Mouse (Mus musculus) fat pad, adult 2 months (tissue): ENCODE measurements around the gene Myh7b.
"Not testable (repeated sequence)": the region's sequence is repeated elsewhere in the genome, so short reads cannot be mapped to it uniquely, and the experiment has no call there.

ENCODE experiments used
- DNase-seq: peaks from one replicate; pipeline ENCODE4 v3.0.0-alpha.2; 2011; ENCODE audit warnings: low read depth, low spot score; ENCODE audit errors: extremely low read depth

Gene Myh7b

DNA sequence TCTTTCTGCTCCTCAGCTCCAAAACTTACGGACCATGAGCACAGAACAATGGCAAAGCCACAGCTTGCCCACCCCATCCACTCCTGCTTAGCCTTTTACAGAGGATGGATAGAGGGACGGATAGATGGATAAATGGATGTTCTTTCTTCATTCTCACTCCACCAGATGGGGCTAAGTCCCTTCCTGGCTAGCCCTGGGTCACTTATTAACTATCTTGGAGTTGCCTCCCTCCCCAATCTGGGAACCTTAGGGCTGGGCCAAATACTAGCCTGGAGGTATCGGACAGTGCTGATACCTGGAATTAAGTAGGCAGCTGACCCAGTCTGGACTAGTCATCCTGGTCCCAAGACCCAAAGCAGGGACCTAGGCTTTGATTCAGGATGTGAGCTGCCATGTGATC is 7.3 kb upstream of the Myh7b start:
- no peak for DNase-seq

DNA sequence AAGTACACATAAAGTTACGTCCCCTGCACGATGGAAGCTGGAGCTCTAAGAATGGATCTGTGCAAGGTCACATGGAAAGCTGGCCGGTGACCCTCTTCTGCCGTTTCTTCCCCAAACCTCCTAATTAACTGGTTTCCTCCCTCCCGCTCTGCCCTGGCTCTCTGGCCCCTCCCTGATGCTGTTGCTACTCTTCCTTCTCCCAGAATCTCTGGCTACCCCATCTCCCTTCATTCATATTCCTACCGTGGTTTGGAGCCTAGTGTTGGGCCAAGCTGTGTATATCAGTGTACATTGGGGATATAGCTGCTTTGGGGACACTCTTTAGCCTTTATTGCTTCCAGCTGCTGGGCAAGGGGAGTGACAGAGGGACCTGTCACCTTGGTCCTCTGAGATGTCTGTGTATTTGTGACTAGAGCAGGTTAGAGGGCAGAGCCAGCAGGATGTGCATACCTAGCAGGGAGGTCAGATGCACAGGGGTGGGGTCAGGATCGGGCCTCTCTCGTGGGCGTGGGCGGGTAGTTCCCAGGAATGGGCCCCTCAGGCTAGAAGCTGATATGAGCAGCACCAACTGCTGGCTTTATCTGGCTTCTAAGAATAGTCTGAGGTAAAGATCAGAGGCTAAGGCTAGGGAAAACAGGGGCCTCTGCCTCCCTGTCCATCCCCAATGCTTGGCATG is 6.3 kb upstream of the Myh7b start:
- no peak for DNase-seq

- DNase-seq = not testable (repeated sequence)
Measured at GRCm38 (mm10) chr2:155605236-155605589, 5.8 kb upstream of the Myh7b start.

GRCm38 (mm10) chr2:155606360-155606759 is 4.7 kb upstream of the Myh7b start:
- DNase-seq = no peak

DNA sequence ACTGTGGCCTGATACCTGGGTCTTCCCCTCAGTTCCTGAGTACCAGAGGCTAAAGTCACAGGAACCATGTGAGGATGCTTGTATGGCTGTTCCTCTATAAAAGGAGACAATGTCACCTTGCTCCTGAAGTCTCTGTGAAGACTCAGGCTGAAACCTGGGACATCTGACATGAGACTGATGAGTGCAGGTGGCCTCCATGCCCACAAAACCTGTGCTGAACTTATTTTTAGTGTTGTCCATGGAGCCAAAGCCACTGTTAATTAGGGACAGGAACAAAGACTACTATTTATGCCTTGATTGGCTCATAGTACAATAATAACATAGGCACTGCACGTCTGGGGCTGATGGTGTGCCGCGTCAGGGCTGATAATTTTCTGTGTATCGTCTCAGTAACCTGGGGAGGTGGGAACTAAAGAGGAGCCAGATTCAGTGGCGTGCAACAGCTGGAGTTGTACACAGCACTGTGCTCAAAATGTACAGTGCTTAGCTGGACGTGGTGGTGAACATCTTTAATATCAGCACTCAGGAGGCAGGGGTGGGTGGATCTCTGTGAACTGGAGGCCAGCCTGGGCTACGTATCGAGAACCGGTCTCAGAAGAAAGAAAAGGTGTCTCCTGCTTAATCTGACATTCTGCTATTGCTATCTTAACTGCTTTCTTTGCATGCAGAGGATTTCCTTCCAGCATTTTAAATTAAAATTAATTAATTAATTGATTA is 980 bp downstream of the Myh7b start:
- DNase-seq = no peak

DNA sequence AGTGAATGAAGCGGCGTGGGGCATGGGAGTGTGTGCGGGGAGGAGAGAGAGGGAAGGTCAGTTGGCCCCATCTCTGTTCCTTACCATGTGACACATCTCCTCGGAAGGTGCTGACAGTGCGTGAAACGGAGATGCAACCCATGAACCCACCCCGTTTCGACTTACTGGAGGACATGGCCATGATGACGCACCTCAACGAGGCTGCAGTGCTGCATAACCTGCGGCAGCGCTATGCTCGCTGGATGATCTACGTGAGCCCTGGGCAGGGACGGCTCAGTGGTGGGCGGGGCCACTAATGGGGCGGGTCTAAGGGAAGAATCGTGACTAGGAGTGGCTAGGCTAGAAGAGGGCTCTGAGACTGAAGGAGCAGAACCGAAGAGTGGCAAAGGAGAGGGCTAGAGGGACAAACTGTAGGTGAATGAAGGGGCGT is 2.3 kb downstream of the Myh7b start:
- no peak for DNase-seq

GRCm38 (mm10) chr2:155613953-155614352 is 2.9 kb downstream of the Myh7b start:
- DNase-seq = no peak

GRCm38 (mm10) chr2:155616971-155617370 is 6.0 kb downstream of the Myh7b start:
- DNase-seq = no peak

GRCm38 (mm10) chr2:155619817-155620216 is 8.8 kb downstream of the Myh7b start:
- DNase-seq = no peak

DNA sequence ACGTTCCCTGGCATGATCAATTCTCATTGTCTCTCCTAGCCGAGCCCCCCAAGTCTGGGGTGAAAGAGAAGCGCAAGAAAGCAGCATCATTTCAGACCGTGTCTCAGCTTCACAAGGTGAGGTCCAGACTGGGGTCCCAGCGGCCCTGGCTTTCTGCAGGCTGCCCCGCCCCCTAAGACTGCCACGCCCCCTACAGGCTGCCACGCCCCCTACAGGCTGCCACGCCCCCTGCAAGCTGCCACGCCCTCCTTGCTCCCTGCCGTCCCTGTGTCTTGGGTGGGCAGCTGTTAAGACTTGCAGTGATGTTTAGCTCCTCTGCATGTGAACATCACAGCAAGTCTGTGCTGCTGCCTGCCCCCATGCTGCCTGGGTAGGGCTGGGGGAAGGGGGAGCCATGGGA is 11.6 kb downstream of the Myh7b start:
- no peak for DNase-seq

DNA sequence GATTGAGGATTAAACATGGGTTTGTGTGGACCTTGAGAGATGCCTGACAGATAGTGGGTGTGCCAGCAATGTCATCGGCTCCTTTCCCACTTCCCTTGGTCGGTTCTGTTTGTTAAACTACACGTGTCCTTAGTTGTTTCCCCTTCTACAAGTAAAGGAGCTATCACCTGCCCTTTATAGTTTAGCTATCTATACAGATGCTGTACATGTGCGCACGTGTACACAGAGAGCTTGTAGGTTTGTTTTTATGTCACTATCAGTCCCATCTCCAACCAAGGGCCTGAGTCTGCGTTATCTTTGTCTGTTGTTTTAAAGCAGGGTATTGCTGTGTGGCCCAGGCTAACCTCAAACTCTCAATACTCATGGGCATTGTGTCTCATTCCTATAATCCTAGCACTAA is 13.0 kb downstream of the Myh7b start:
- DNase-seq = no peak

DNA sequence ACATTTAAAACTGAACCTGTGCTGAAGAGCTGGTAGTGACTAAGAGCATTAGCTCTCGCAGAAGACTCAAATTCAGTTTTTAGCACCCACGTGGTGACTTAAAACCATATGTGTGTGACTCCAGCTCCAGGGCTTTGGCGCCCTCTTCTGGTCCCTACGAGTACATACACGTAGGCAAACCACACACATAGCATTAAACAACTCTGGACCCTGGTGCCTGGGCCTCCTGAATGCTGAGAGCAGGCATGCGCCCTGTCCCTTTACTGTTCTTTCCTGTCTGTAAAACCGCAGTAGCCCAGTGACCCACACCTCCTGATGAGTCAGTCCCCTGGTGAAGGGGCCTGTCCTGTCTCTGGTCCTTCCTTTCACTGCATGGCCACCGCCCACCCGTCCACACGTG is 13.7 kb downstream of the Myh7b start:
- DNase-seq = no peak

DNA sequence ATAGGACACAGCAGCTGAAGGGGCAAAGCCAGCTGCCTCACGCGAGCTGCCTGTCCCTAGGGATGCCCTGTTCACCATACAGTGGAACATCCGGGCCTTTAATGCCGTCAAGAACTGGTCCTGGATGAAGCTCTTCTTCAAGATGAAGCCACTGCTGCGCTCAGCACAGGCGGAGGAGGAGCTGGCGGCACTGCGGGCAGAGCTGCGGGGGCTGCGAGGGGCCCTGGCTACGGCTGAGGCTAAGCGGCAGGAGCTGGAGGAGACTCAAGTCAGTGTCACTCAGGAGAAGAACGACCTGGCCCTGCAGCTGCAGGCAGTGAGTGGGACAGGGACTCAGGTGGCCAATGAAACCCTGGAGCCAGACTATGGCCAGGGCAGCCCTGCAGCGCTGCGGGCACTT is 15.3 kb downstream of the Myh7b start:
- no peak for DNase-seq

GRCm38 (mm10) chr2:155627030-155627738 is 16.2 kb downstream of the Myh7b start:
- DNase-seq = no peak

- DNase-seq = no peak
Measured at GRCm38 (mm10) chr2:155628112-155628511, 17.1 kb downstream of the Myh7b start.

DNA sequence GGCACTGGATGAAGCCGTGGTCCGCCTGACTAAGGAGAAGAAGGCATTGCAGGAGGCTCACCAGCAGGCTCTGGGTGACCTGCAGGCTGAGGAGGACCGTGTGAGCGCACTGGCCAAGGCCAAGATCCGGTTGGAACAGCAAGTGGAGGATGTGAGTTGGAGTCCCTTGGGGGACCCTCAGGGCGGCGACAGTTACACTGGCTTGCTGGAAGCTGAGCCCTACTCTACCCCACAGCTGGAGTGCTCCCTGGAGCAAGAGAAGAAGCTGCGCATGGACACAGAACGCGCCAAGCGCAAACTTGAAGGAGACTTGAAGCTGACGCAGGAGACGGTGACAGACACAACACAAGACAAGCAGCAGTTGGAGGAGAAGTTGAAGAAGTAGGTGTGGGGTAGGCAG is 17.5 kb downstream of the Myh7b start:
- DNase-seq = no peak

DNA sequence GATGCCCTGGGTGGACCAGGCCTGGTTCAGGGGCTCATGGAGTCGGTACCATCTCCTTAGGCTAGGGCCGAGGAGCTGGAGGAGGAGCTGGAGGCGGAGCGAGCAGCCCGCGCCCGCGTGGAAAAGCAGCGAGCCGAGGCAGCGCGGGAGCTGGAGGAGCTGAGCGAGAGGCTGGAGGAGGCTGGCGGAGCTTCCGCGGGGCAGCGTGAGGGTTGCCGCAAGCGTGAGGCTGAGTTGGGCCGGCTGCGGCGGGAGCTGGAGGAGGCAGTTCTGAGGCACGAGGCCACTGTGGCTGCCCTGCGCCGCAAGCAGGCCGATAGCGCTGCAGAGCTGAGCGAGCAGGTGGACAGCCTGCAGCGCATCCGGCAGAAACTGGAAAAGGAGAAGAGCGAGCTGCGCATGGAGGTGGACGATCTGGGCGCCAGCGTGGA is 18.2 kb downstream of the Myh7b start:
- no peak for DNase-seq

GRCm38 (mm10) chr2:155630153-155630552 is 19.1 kb downstream of the Myh7b start:
- DNase-seq = no peak

GRCm38 (mm10) chr2:155630590-155631416 is 19.8 kb downstream of the Myh7b start:
- no peak for DNase-seq

- no peak for DNase-seq
Measured at GRCm38 (mm10) chr2:155632138-155632936, 21.3 kb downstream of the Myh7b start.
